Mouse (Mus musculus) brain, embryonic 14.5 days (tissue): Measurements from ENCODE around the gene C1ql4.

Source experiments
- CTCF ChIP-seq: fragments of 200-500 bp; IDR thresholded peaks from 2 replicates; pipeline ENCODE4 v1.5.1; 2012; ENCODE audit warnings: inconsistent platforms, mild to moderate bottlenecking, moderate library complexity, borderline replicate concordance; ENCODE audit not compliant: insufficient read depth, insufficient read length; ENCODE audit errors: extremely low read depth
- POLR2A ChIP-seq: fragments of 200-500 bp; IDR thresholded peaks from 2 replicates; pipeline ENCODE4 v1.6.1; 2012; ENCODE audit warnings: mild to moderate bottlenecking, inconsistent platforms, borderline replicate concordance; ENCODE audit not compliant: poor library complexity, insufficient read depth, insufficient read length, severe bottlenecking; ENCODE audit errors: extremely low read depth

- TF ChIP-seq CTCF (no peak), POLR2A (no peak)
These were observed 22.0 kb downstream of the C1ql4 start for GRCm38 (mm10) chr15:99065557-99066165.
